Mouse (Mus musculus): ENCODE measurements around the gene Prr19. TPM values are rescaled to one million over a fixed set of nuclear protein-coding genes. Genes with fewer than 3 reads are reported as not detected.

Prr19 gene
- total and polyA plus RNA-seq, 2 experiments from 2014 or later = not detected

DNA sequence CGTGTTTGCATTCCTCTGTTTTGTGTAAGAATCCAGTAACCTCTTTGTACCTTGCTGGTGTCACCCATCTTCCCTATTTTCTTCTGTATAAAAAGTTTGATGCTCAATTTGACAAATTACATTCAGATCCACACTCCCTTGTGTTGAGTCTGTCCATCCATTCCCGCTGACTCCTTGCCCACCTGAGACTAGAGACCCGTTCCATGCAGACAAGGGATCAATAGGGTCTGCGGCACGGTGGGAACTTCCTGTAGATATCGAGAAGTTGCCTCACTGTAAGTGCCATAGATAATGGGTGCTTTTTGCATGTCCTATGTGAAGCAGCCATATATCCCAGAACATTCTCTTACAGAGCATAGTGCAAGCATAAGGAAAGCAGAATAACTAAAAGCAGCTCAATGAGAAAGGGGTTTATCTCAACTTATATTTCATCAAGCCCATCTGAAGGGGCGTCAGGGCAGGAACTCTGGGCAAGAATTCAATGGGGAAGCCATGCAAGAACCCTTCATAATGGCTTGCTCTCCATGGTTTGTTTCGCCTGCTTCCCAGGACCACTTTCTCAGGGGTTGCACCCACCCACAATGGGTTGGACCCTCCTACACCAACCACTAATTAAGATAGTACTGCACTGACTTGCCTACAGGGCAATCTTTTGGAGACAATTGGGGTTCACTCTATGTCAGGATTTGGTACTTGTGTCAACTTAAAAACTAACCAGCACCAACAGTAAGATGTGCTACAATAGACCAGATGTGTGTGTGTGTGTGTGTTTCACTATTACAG lies 34.8 kb upstream of the Prr19 start:
- ATAC-seq (ENCODE audit: insufficient read depth, low read depth) (no peak), DNase-seq (ENCODE audit: low spot score) (no peak)
- no peaks in the 10 kb centered on the region for H3K27me3 ChIP-seq (ENCODE audit: control insufficient read depth, insufficient read depth, low read length)
- H3K4me3 ChIP-seq (ENCODE audit: low read depth, low read length) = no peak overlapping the region
- 75% methylated on average over 8 of the region's 8 CpGs for WGBS
- no peak for TF ChIP-seq EP300 (IDR thresholded peaks at IDR 0.05; ENCODE audit: low read depth)
- no peak for TF ChIP-seq CTCF (IDR thresholded peaks at IDR 0.05; ENCODE audit: low read depth)
- no peak overlapping the region for H3K27ac ChIP-seq (ENCODE audit: low read depth)
- peaks cover 4% of the 10 kb centered on the region; the same call in 1 of the 2 replicates for H3K36me3 ChIP-seq (replicated peaks; ENCODE audit: control insufficient read depth, insufficient read depth, low read length)
- H3K4me2 ChIP-seq (ENCODE audit: low read depth, low read length) = no peak overlapping the region; the same call in 1 of the 2 replicates
- peaks cover 23% of the 10 kb centered on the region for H3K4me1 ChIP-seq (ENCODE audit: control insufficient read depth, insufficient read depth)
- H3K9ac ChIP-seq (replicated peaks; ENCODE audit: low read depth, low read length) = no peak overlapping the region
- no peaks in the 10 kb centered on the region for H3K9me3 ChIP-seq (replicated peaks; ENCODE audit: control insufficient read depth, low read length)

DNA sequence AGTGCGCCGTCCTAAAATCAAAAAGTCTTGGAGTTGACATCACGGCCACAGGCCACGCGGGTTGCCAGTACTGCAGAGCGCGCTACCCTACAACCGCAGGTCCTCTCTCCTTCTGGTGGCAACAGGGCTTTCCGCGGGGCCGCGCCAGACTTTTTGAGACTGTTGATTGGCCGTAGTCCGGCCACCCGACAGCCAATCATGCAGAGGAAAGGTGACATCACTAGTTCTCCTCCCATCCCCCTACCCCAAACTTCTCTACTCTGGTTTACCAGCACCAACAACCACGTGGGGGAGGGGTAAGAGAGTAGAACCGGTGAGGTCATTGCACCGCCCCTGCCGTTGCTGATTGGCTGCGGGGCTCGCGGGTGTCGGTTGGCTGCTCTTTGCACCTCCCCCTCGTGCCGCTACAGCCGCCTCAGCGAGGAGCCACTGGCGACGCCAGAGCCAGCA lies 33.9 kb upstream of the Prr19 start, which contains the start of gene Cic:
Cic (plus strand) TSS at position 404 of the 450 bp plus-strand sequence.
- peak within 1 kb of the TSS; percentile 80 for H3K4me3 ChIP-seq (ENCODE audit: low read depth, low read length)
- peak within 1 kb of the TSS; percentile 86 for H3K4me2 ChIP-seq (ENCODE audit: low read depth, low read length)
- under 1% methylated on average over 29 of the region's 29 CpGs for WGBS
- H3K27me3 ChIP-seq (ENCODE audit: control insufficient read depth, insufficient read depth, low read length) = no peaks in the 10 kb centered on the region
- peak; percentile 86 for ATAC-seq (ENCODE audit: insufficient read depth, low read depth)
- TF ChIP-seq CTCF (IDR thresholded peaks at IDR 0.05; ENCODE audit: low read depth) (no peak), EP300 (IDR thresholded peaks at IDR 0.05; ENCODE audit: low read depth) (no peak; the same call in none of the 2 replicates)
- H3K36me3 ChIP-seq (replicated peaks; ENCODE audit: control insufficient read depth, insufficient read depth, low read length) = peaks cover 13% of the 10 kb centered on the region
- H3K27ac ChIP-seq (ENCODE audit: low read depth) = peak within 1 kb of the TSS; percentile 93
- H3K9ac ChIP-seq (replicated peaks; ENCODE audit: low read depth, low read length) = peak within 1 kb of the TSS; percentile 86
- H3K9me3 ChIP-seq (replicated peaks; ENCODE audit: control insufficient read depth, low read length) = no peaks in the 10 kb centered on the region
- peaks cover 23% of the 10 kb centered on the region for H3K4me1 ChIP-seq (ENCODE audit: control insufficient read depth, insufficient read depth)
- DNase-seq (ENCODE audit: low spot score) = peak; percentile 100

DNA sequence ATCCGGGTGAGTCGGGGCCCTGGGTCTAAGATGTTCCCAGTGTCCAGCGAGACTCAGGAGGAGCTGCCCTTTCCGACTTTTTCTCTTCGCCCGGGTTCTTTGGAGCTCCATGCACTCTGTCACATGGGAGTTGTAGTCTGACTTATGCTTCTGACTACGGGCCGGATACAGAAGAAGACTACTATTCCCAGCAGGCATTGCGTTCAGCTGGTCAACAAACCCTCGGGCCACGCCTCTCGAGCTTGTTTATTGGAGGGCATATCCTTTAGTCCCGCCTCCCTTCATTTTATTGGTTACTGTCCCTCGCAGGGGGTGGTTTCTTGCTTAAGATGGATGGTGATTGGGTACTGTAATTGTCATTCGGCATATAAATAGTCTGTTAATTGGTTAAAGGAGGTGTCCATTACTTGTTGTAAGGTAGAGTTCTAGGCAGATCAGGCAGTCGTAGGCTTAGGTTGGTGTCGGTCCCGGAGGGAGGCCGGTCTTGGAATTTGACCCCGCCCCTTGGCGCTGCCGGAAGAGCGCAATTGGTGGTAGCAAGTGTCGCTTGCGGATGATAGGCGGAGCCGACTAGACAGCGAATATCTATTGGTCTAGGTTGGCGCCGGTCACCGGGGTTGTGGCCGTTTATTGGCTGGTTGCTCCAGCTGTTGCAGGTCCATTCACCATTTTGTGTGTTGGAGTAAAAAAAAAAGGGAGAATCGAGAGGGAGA lies 33.3 kb upstream of the Prr19 start:
- peaks cover 17% of the 10 kb centered on the region for H3K36me3 ChIP-seq (replicated peaks; ENCODE audit: control insufficient read depth, insufficient read depth, low read length)
- no peaks in the 10 kb centered on the region for H3K9me3 ChIP-seq (replicated peaks; ENCODE audit: control insufficient read depth, low read length)
- TF ChIP-seq EP300 (IDR thresholded peaks at IDR 0.05; ENCODE audit: low read depth) = peak; percentile 83
- TF ChIP-seq CTCF (IDR thresholded peaks at IDR 0.05; ENCODE audit: low read depth) = no peak
- under 1% methylated on average over 33 of the region's 33 CpGs for WGBS
- H3K27ac ChIP-seq (ENCODE audit: low read depth) = peak overlapping the region; percentile 93
- peak; percentile 100 for DNase-seq (ENCODE audit: low spot score)
- peak overlapping the region; percentile 86 for H3K4me2 ChIP-seq (ENCODE audit: low read depth, low read length)
- H3K9ac ChIP-seq (replicated peaks; ENCODE audit: low read depth, low read length) = peak overlapping the region; percentile 86
- no peaks in the 10 kb centered on the region for H3K27me3 ChIP-seq (ENCODE audit: control insufficient read depth, insufficient read depth, low read length)
- peak overlapping the region; percentile 80 for H3K4me3 ChIP-seq (ENCODE audit: low read depth, low read length)
- ATAC-seq (ENCODE audit: insufficient read depth, low read depth) = peak; percentile 90
- H3K4me1 ChIP-seq (ENCODE audit: control insufficient read depth, insufficient read depth) = peaks cover 23% of the 10 kb centered on the region

- Histone ChIP-seq H3K27ac (ENCODE audit: low read depth) (peak overlapping the region; percentile 81), H3K9me3 (replicated peaks; ENCODE audit: control insufficient read depth, low read length) (no peaks in the 10 kb centered on the region), H3K27me3 (ENCODE audit: control insufficient read depth, insufficient read depth, low read length) (no peaks in the 10 kb centered on the region), H3K4me2 (ENCODE audit: low read depth, low read length) (peak overlapping the region; percentile 86), H3K4me3 (ENCODE audit: low read depth, low read length) (peak overlapping the region; percentile 80), H3K36me3 (replicated peaks; ENCODE audit: control insufficient read depth, insufficient read depth, low read length) (peaks cover 24% of the 10 kb centered on the region), H3K4me1 (ENCODE audit: control insufficient read depth, insufficient read depth) (peaks cover 26% of the 10 kb centered on the region), H3K9ac (replicated peaks; ENCODE audit: low read depth, low read length) (peak overlapping the region; percentile 86)
- no peak for ATAC-seq (ENCODE audit: insufficient read depth, low read depth)
- no peak for TF ChIP-seq CTCF (IDR thresholded peaks at IDR 0.05; ENCODE audit: low read depth)
- no peak for TF ChIP-seq EP300 (IDR thresholded peaks at IDR 0.05; ENCODE audit: low read depth)
- DNase-seq (ENCODE audit: low spot score) = no peak
- WGBS = 1% methylated on average over 7 of the region's 7 CpGs
Measured at GRCm38 (mm10) chr7:25268588-25268987, 32.6 kb upstream of the Prr19 start.

DNA sequence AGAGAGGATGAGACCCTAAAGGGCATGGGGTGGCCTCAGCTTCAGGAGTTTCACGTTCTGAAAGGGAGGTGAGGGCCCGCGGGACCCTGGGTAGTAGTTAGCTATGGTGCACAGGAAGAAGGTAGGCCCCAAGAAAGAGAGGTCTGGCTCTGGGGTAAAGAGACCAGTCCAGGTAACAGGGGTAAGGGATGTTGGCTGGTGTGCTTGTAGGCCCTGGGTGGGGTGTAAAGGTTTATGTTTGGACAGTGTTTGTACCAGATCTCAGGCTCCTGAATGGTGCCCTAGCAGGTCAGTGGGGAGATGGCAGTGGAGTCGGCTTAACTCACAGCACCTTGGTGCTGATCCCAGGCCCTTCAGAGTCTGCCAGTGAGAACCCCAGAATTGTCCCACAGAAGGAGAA lies 32.2 kb upstream of the Prr19 start:
- TF ChIP-seq CTCF (IDR thresholded peaks at IDR 0.05; ENCODE audit: low read depth) = no peak
- no peak for TF ChIP-seq EP300 (IDR thresholded peaks at IDR 0.05; ENCODE audit: low read depth)
- WGBS = 17% methylated on average over 4 of the region's 4 CpGs
- Histone ChIP-seq H3K36me3 (replicated peaks; ENCODE audit: control insufficient read depth, insufficient read depth, low read length) (peaks cover 25% of the 10 kb centered on the region), H3K27ac (ENCODE audit: low read depth) (peak overlapping the region; percentile 81), H3K4me3 (ENCODE audit: low read depth, low read length) (peak overlapping the region; percentile 80), H3K9me3 (replicated peaks; ENCODE audit: control insufficient read depth, low read length) (no peaks in the 10 kb centered on the region), H3K27me3 (ENCODE audit: control insufficient read depth, insufficient read depth, low read length) (no peaks in the 10 kb centered on the region), H3K4me2 (ENCODE audit: low read depth, low read length) (peak overlapping the region; percentile 86), H3K4me1 (ENCODE audit: control insufficient read depth, insufficient read depth) (peaks cover 28% of the 10 kb centered on the region), H3K9ac (replicated peaks; ENCODE audit: low read depth, low read length) (peak overlapping the region; percentile 86)
- DNase-seq (ENCODE audit: low spot score) = no peak
- ATAC-seq (ENCODE audit: insufficient read depth, low read depth) = no peak
